Mouse (Mus musculus) c-Kit-negative CD71-positive TER-119-positive erythroid progenitor cells, embryonic 14.5 days (primary cell): ENCODE results near the gene Pax5.

Experiments
- DNase-seq: peaks from one replicate; pipeline ENCODE4 v3.0.0-alpha.2; 2013; ENCODE audit warnings: low read depth, low spot score

Pax5 gene

GRCm38 (mm10) chr4:44705967-44706366 is 4.3 kb downstream of the Pax5 start:
- no peak for DNase-seq

GRCm38 (mm10) chr4:44705151-44705550 is 5.1 kb downstream of the Pax5 start:
- no peak for DNase-seq

GRCm38 (mm10) chr4:44704369-44704745 is 5.9 kb downstream of the Pax5 start:
- DNase-seq: no peak

GRCm38 (mm10) chr4:44703686-44704368 is 6.5 kb downstream of the Pax5 start:
- no peak for DNase-seq

- no peak for DNase-seq
Measured at GRCm38 (mm10) chr4:44702891-44703685, 7.2 kb downstream of the Pax5 start.

GRCm38 (mm10) chr4:44702011-44702527 is 8.2 kb downstream of the Pax5 start:
- DNase-seq: no peak

- no peak for DNase-seq
Measured at GRCm38 (mm10) chr4:44701513-44701912, 8.8 kb downstream of the Pax5 start.

- no peak for DNase-seq
Measured at GRCm38 (mm10) chr4:44696676-44697075, 13.6 kb downstream of the Pax5 start.

GRCm38 (mm10) chr4:44694369-44694768 is 15.9 kb downstream of the Pax5 start:
- DNase-seq: no peak

- DNase-seq: no peak
Measured at GRCm38 (mm10) chr4:44685582-44685981, 24.7 kb downstream of the Pax5 start.

GRCm38 (mm10) chr4:44680242-44680897 is 29.9 kb downstream of the Pax5 start:
- DNase-seq: no peak

GRCm38 (mm10) chr4:44678641-44679040 is 31.6 kb downstream of the Pax5 start:
- no peak for DNase-seq

GRCm38 (mm10) chr4:44678026-44678425 is 32.3 kb downstream of the Pax5 start:
- DNase-seq: no peak

- DNase-seq: no peak
Measured at GRCm38 (mm10) chr4:44674973-44675372, 35.3 kb downstream of the Pax5 start.

GRCm38 (mm10) chr4:44673726-44674125 is 36.6 kb downstream of the Pax5 start:
- no peak for DNase-seq

- DNase-seq: no peak
Measured at GRCm38 (mm10) chr4:44672216-44672937, 37.9 kb downstream of the Pax5 start.

- no peak for DNase-seq
Measured at GRCm38 (mm10) chr4:44671486-44671885, 38.8 kb downstream of the Pax5 start.

GRCm38 (mm10) chr4:44671035-44671434 is 39.3 kb downstream of the Pax5 start:
- DNase-seq: no peak

GRCm38 (mm10) chr4:44670380-44670779 is 39.9 kb downstream of the Pax5 start:
- DNase-seq: no peak

- DNase-seq: peak; percentile 8
Measured at GRCm38 (mm10) chr4:44669485-44670181, 40.7 kb downstream of the Pax5 start.

GRCm38 (mm10) chr4:44668574-44668973 is 41.7 kb downstream of the Pax5 start:
- no peak for DNase-seq
